17 mouse cellular contexts compared by ENCODE assay signal in the genomic region with DNA sequence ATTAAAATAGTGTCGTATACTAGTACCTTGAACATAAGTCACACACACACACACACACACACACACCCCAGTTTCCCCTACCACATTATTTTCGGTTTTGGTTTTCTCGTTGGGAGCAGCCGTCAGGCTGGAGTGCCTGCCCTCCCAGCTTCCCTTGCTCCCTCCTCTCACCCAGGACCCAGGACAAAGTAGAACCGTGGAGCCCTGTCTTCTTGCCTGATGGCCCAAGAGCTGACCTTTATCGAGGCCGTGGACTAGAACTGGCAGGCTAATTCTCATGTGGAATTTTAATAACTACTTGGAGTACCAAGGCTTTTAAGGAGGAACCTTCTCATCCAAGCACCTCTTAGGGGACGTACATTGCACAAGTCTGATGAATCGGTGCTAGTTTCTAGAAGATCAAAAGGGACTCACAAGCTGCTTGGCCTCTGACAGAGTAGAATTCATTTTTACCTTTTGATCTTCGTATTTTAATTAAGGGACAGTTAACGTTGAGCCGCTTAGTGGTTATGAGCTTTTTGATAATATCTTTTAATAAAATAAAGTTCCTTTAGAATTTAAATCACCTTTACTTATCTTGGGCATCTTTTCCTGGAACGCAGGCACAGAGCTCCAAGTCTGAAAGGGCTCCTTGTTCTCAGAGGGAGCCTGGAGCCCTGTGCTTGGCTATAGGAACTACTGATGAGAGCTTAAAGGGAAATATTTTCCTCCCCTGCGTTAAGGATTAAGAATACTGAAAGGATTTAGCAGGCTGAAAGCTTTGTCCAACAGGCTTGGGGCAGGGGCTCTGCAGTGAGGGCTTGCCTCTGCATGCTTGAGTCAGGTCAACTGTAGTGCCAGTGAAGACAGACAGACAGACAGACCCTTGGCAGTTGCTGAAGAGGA. TPM values are rescaled to one million over a fixed set of nuclear protein-coding genes. Genes with fewer than 3 reads are reported as not detected.
DNase-seq lines count a peak whose midpoint lies in the region; ATAC-seq and TF ChIP-seq lines count a peak whose summit lies in the region.
"Had no signal": no experiment of that assay in that cellular context is flagged by ENCODE, and none has a peak within 500 bp of the region (broad histone marks: within the 10 kb centered on the region; RNA-seq: fewer than 3 reads in every experiment).

No protein-coding gene starts in this region.

- DNase-seq in forebrain, embryonic 11.5 days (ENCODE audit: low spot score): no peak
- no peak for DNase-seq in forebrain, postnatal 0 days
- DNase-seq in kidney, adult 9 months: no peak
- DNase-seq in embryonic facial prominence, embryonic 11.5 days (ENCODE audit: low spot score): peak; percentile 32
- peak; percentile 83 for DNase-seq in midbrain, embryonic 11.5 days (ENCODE audit: low spot score, missing footprints)
- DNase-seq in left cerebral cortex, postnatal 4 days: no peak
- DNase-seq: adrenal gland, postnatal 10 days; cerebellum, postnatal 25 days; heart, postnatal 14 days; layer of hippocampus, postnatal 36 days; liver; right cerebral cortex, postnatal 4 days; thymus, postnatal 4 days had no signal

- H3K4me2 ChIP-seq in forebrain, embryonic 11.5 days (ENCODE audit: low read depth, low read length, severe bottlenecking): no peak overlapping the region
- H3K4me2 ChIP-seq in forebrain, postnatal 0 days (ENCODE audit: low read depth): no peak overlapping the region
- no peak overlapping the region for H3K4me2 ChIP-seq in kidney, embryonic 16.5 days (replicated peaks; ENCODE audit: low read depth, low read length)
- no peak overlapping the region for H3K4me2 ChIP-seq in embryonic facial prominence, embryonic 11.5 days (ENCODE audit: low read depth, low read length)
- H3K4me2 ChIP-seq in midbrain, embryonic 11.5 days: no peak overlapping the region
- H3K4me2 ChIP-seq in intestine, postnatal 0 days (replicated peaks; ENCODE audit: low read depth): no peak overlapping the region
- H3K4me2 ChIP-seq: intestine, embryonic 15.5 days had no signal

- H3K9ac ChIP-seq in forebrain, embryonic 11.5 days (ENCODE audit: low read length): no peak overlapping the region
- no peak overlapping the region for H3K9ac ChIP-seq in forebrain, postnatal 0 days
- H3K9ac ChIP-seq in kidney, embryonic 16.5 days (replicated peaks; ENCODE audit: low read length): no peak overlapping the region
- no peak overlapping the region for H3K9ac ChIP-seq in embryonic facial prominence, embryonic 11.5 days (replicated peaks; ENCODE audit: low read length)
- H3K9ac ChIP-seq in midbrain, embryonic 11.5 days (ENCODE audit: low read length): no peak overlapping the region
- no peak overlapping the region for H3K9ac ChIP-seq in intestine, postnatal 0 days (ENCODE audit: low read depth, low read length)
- H3K9ac ChIP-seq: intestine, embryonic 15.5 days had no signal

- H3K27me3 ChIP-seq in forebrain, embryonic 11.5 days (ENCODE audit: control insufficient read depth, insufficient read depth, low read length): no peaks in the 10 kb centered on the region
- H3K27me3 ChIP-seq in forebrain, postnatal 0 days (ENCODE audit: insufficient read depth, low read length): no peaks in the 10 kb centered on the region
- H3K27me3 ChIP-seq in kidney, embryonic 16.5 days (ENCODE audit: insufficient read depth, low read length): no peaks in the 10 kb centered on the region
- H3K27me3 ChIP-seq in embryonic facial prominence, embryonic 11.5 days (ENCODE audit: control insufficient read depth, insufficient read depth, low read length): no peaks in the 10 kb centered on the region
- no peaks in the 10 kb centered on the region for H3K27me3 ChIP-seq in midbrain, embryonic 11.5 days (ENCODE audit: control insufficient read depth, insufficient read depth, low read length)
- H3K27me3 ChIP-seq in intestine, postnatal 0 days (replicated peaks; ENCODE audit: control insufficient read depth, insufficient read depth, low read length): no peaks in the 10 kb centered on the region
- H3K27me3 ChIP-seq: intestine, embryonic 15.5 days had no signal

- intact Hi-C loops in left cerebral cortex, postnatal 4 days (cut with DNase I): no loop called here

- H3K36me3 ChIP-seq in forebrain, embryonic 11.5 days (ENCODE audit: control insufficient read depth, insufficient read depth, low read length): no peaks in the 10 kb centered on the region; the same call in 1 of the 2 replicates
- H3K36me3 ChIP-seq in forebrain, postnatal 0 days (ENCODE audit: insufficient read depth): peaks cover 50% of the 10 kb centered on the region
- no peaks in the 10 kb centered on the region for H3K36me3 ChIP-seq in kidney, embryonic 16.5 days (ENCODE audit: insufficient read depth, low read length)
- no peaks in the 10 kb centered on the region for H3K36me3 ChIP-seq in embryonic facial prominence, embryonic 11.5 days (replicated peaks; ENCODE audit: control insufficient read depth, insufficient read depth, low read depth, low read length)
- no peaks in the 10 kb centered on the region for H3K36me3 ChIP-seq in midbrain, embryonic 11.5 days (ENCODE audit: control insufficient read depth, insufficient read depth, low read length)
- peaks cover 9% of the 10 kb centered on the region; the same call in 1 of the 2 replicates for H3K36me3 ChIP-seq in intestine, postnatal 0 days (ENCODE audit: control insufficient read depth, insufficient read depth)
- H3K36me3 ChIP-seq: intestine, embryonic 15.5 days had no signal

- H3K27ac ChIP-seq in forebrain, embryonic 11.5 days (ENCODE audit: low read depth, low read length): 0 out of 2 replicates have a peak overlapping the region, but pooled peaks have one; percentile 3
- no peak overlapping the region for H3K27ac ChIP-seq in forebrain, postnatal 0 days (ENCODE audit: low read depth, low read length)
- H3K27ac ChIP-seq in kidney, embryonic 16.5 days (ENCODE audit: low read length): peak overlapping the region; percentile 75
- no peak overlapping the region for H3K27ac ChIP-seq in embryonic facial prominence, embryonic 11.5 days (replicated peaks; ENCODE audit: low read depth, low read length)
- H3K27ac ChIP-seq in midbrain, embryonic 11.5 days (ENCODE audit: low read depth, low read length): peak overlapping the region; percentile 44
- no peak overlapping the region for H3K27ac ChIP-seq in intestine, postnatal 0 days (ENCODE audit: low read depth, low read length)
- H3K27ac ChIP-seq: intestine, embryonic 15.5 days had no signal

- WGBS in forebrain, embryonic 11.5 days: 47% methylated on average over 14 of the region's 14 CpGs
- 36% methylated on average over 14 of the region's 14 CpGs for WGBS in forebrain, postnatal 0 days
- WGBS in kidney, embryonic 16.5 days: 68% methylated on average over 14 of the region's 14 CpGs
- 60% methylated on average over 14 of the region's 14 CpGs for WGBS in embryonic facial prominence, embryonic 11.5 days
- WGBS in midbrain, embryonic 11.5 days: 54% methylated on average over 14 of the region's 14 CpGs
- 76% methylated on average over 14 of the region's 14 CpGs for WGBS in intestine, postnatal 0 days

- H3K4me1 ChIP-seq in forebrain, embryonic 11.5 days (replicated peaks; ENCODE audit: control insufficient read depth, insufficient read depth, low read length): no peaks in the 10 kb centered on the region
- H3K4me1 ChIP-seq in forebrain, postnatal 0 days (ENCODE audit: insufficient read depth): no peaks in the 10 kb centered on the region
- 0 out of 2 replicates have a peak, but pooled peaks cover 5% of the 10 kb centered on the region for H3K4me1 ChIP-seq in kidney, embryonic 16.5 days (ENCODE audit: insufficient read depth, low read length)
- H3K4me1 ChIP-seq in embryonic facial prominence, embryonic 11.5 days (ENCODE audit: control insufficient read depth, insufficient read depth, low read length): no peaks in the 10 kb centered on the region
- peaks cover 2% of the 10 kb centered on the region; the same call in 1 of the 2 replicates for H3K4me1 ChIP-seq in midbrain, embryonic 11.5 days (ENCODE audit: control insufficient read depth, insufficient read depth, low read length)
- H3K4me1 ChIP-seq in intestine, postnatal 0 days (replicated peaks; ENCODE audit: control insufficient read depth, insufficient read depth, low read length): no peaks in the 10 kb centered on the region
- H3K4me1 ChIP-seq: intestine, embryonic 15.5 days had no signal

- no peak for TF ChIP-seq CTCF in forebrain, postnatal 0 days (IDR thresholded peaks at IDR 0.05; ENCODE audit: low read depth)
- TF ChIP-seq CTCF in intestine, postnatal 0 days (IDR thresholded peaks at IDR 0.05; ENCODE audit: low read depth): no peak

- ATAC-seq in forebrain, embryonic 11.5 days (replicated peaks; ENCODE audit: low FRiP score): peak; percentile 49; the same call in 1 of the 2 replicates
- ATAC-seq in forebrain, postnatal 0 days: no peak
- peak; percentile 74 for ATAC-seq in kidney, embryonic 16.5 days (ENCODE audit: low FRiP score, low TSS enrichment)
- no peak for ATAC-seq in embryonic facial prominence, embryonic 11.5 days (replicated peaks; ENCODE audit: insufficient number of reproducible peaks, low FRiP score, low TSS enrichment, low read depth)
- peak; percentile 47 for ATAC-seq in midbrain, embryonic 11.5 days (ENCODE audit: low FRiP score)
- ATAC-seq in intestine, postnatal 0 days: no peak
- ATAC-seq: intestine, embryonic 15.5 days had no signal

- H3K9me3 ChIP-seq in forebrain, embryonic 11.5 days (ENCODE audit: control insufficient read depth, low read length): no peaks in the 10 kb centered on the region
- no peaks in the 10 kb centered on the region for H3K9me3 ChIP-seq in forebrain, postnatal 0 days (ENCODE audit: low read length)
- H3K9me3 ChIP-seq in kidney, embryonic 16.5 days (ENCODE audit: low read length): no peaks in the 10 kb centered on the region
- no peaks in the 10 kb centered on the region for H3K9me3 ChIP-seq in embryonic facial prominence, embryonic 11.5 days (replicated peaks; ENCODE audit: control insufficient read depth, low read length)
- no peaks in the 10 kb centered on the region for H3K9me3 ChIP-seq in midbrain, embryonic 11.5 days (ENCODE audit: control insufficient read depth, low read length)
- H3K9me3 ChIP-seq in intestine, postnatal 0 days (ENCODE audit: control insufficient read depth): no peaks in the 10 kb centered on the region
- H3K9me3 ChIP-seq: intestine, embryonic 15.5 days had no signal

- no peak overlapping the region for H3K4me3 ChIP-seq in forebrain, embryonic 11.5 days (ENCODE audit: low read depth, low read length)
- no peak overlapping the region for H3K4me3 ChIP-seq in forebrain, postnatal 0 days (ENCODE audit: low read depth, low read length)
- no peak overlapping the region for H3K4me3 ChIP-seq in kidney, embryonic 16.5 days (ENCODE audit: low read length)
- no peak overlapping the region for H3K4me3 ChIP-seq in embryonic facial prominence, embryonic 11.5 days (ENCODE audit: low read depth, low read length)
- no peak overlapping the region for H3K4me3 ChIP-seq in midbrain, embryonic 11.5 days (ENCODE audit: low read depth, low read length)
- no peak overlapping the region for H3K4me3 ChIP-seq in intestine, postnatal 0 days (ENCODE audit: low read depth, low read length)
- H3K4me3 ChIP-seq: intestine, embryonic 15.5 days; myocyte had no signal

RNA-seq across cellular contexts. Expression of gene Ucp1, which starts 38.5 kb away (rescaled TPM):
- polyA plus RNA-seq in forebrain, embryonic 11.5 days (2014; fragmentation: Nextera tagmentation; extraction: Ambion mirVana): not detected in 2 replicates
- total RNA-seq in forebrain, postnatal 0 days (2014; rRNA removed): 0.85 TPM in 1 of 2 replicates, not detected in the other
- polyA plus RNA-seq in forebrain, postnatal 0 days (2015; fragmentation: Nextera tagmentation; extraction: Ambion mirVana): not detected in 2 replicates
- polyA plus RNA-seq in kidney, embryonic 16.5 days (2015; fragmentation: Nextera tagmentation; extraction: Ambion mirVana): not detected in 2 replicates
- polyA plus RNA-seq in embryonic facial prominence, embryonic 11.5 days (2014; fragmentation: Nextera tagmentation; extraction: Ambion mirVana): not detected in 2 replicates
- polyA plus RNA-seq in midbrain, embryonic 11.5 days (2014; fragmentation: Nextera tagmentation; extraction: Ambion mirVana): 0.08 TPM in 1 of 2 replicates, not detected in the other
- not detected for total RNA-seq in left cerebral cortex, postnatal 4 days (2021)
- not detected in 2 replicates for polyA plus RNA-seq in intestine, postnatal 0 days (2015; fragmentation: Nextera tagmentation; extraction: Ambion mirVana)
- total RNA-seq: layer of hippocampus, postnatal 36 days had no signal
- polyA plus RNA-seq: intestine, embryonic 15.5 days; myocyte had no signal

Comparison
In these comparisons a context has a peak if more than half of its experiments do, and no peak if none do; other contexts are left out.
1. ATAC-seq: peak in forebrain, embryonic 11.5 days (single experiment), kidney, embryonic 16.5 days (single experiment) and midbrain, embryonic 11.5 days (single experiment); none in forebrain, postnatal 0 days (single experiment), embryonic facial prominence, embryonic 11.5 days (single experiment) and intestine, postnatal 0 days (single experiment).
2. H3K27ac ChIP-seq: peak in forebrain, embryonic 11.5 days (single experiment), kidney, embryonic 16.5 days (single experiment) and midbrain, embryonic 11.5 days (single experiment); none in forebrain, postnatal 0 days (single experiment), embryonic facial prominence, embryonic 11.5 days (single experiment) and intestine, postnatal 0 days (single experiment).
3. DNase-seq: peak in embryonic facial prominence, embryonic 11.5 days (single experiment) and midbrain, embryonic 11.5 days (single experiment); none in forebrain, embryonic 11.5 days (single experiment), forebrain, postnatal 0 days (single experiment), kidney, adult 9 months (single experiment) and left cerebral cortex, postnatal 4 days (single experiment).